Mouse (Mus musculus) CH12.LX (cell line): ENCODE measurements around the gene Hoxd8. TPM values are rescaled to one million over a fixed set of nuclear protein-coding genes. Genes with fewer than 3 reads are reported as not detected.

ENCODE experiments used
- DNase-seq: peaks from one replicate; pipeline ENCODE4 v3.0.0-alpha.2; 2013; ENCODE audit errors: extremely low read depth
- H3K27ac ChIP-seq: 2 replicates; pipeline ENCODE4 v1.5.1; 2012; ENCODE audit warnings: low read depth, mild to moderate bottlenecking, control low read depth, moderate library complexity; ENCODE audit not compliant: insufficient read depth
- H3K27me3 ChIP-seq: replicated peaks from 2 replicates; pipeline ENCODE3; 2012; ENCODE audit warnings: inconsistent platforms
- H3K36me3 ChIP-seq, 2 experiments: replicated peaks in 1 of 2; 2 replicates each; pipeline versions ENCODE3 to v1.6.1; 2012; ENCODE audit warnings: inconsistent platforms in 1 of 2, low read length in 1 of 2, mild to moderate bottlenecking in 1 of 2, mixed read lengths in 1 of 2, moderate library complexity in 1 of 2; ENCODE audit not compliant: control insufficient read depth in 1 of 2, insufficient read depth in 1 of 2
- H3K4me1 ChIP-seq, 2 experiments: 2 replicates each; pipeline ENCODE4 v1.6.1; 2012; ENCODE audit warnings: inconsistent platforms in 1 of 2, moderate library complexity in 1 of 2; ENCODE audit not compliant: insufficient read depth in 2 of 2, control insufficient read depth in 1 of 2
- H3K4me2 ChIP-seq: 2 replicates; pipeline ENCODE4 v1.6.1; 2012; ENCODE audit warnings: low read depth, mild to moderate bottlenecking, control low read depth; ENCODE audit not compliant: poor library complexity, insufficient read depth, severe bottlenecking
- H3K4me3 ChIP-seq, 3 experiments: fragments of 150-350 bp in 1 of 3; sonication (generic) in 1 of 3; replicated peaks in 1 of 3; 2 replicates each; pipeline versions ENCODE3 to v1.5.1; 2011 to 2012; ENCODE audit warnings: low read depth in 2 of 3, low read length in 2 of 3, mild to moderate bottlenecking in 2 of 3, moderate library complexity in 2 of 3, control low read depth in 1 of 3, improper control_type of control experiment in 1 of 3, inconsistent platforms in 1 of 3, mixed read lengths in 1 of 3; ENCODE audit not compliant: poor library complexity in 1 of 3
- H3K79me2 ChIP-seq: replicated peaks from 2 replicates; pipeline ENCODE4 v1.6.1; 2012; ENCODE audit warnings: mild to moderate bottlenecking, moderate library complexity; ENCODE audit not compliant: control insufficient read depth, poor library complexity, insufficient read depth, severe bottlenecking; ENCODE audit errors: extremely low read depth
- H3K9ac ChIP-seq: 2 replicates; pipeline ENCODE4 v1.6.1; 2012; ENCODE audit warnings: low read depth, mild to moderate bottlenecking, control low read depth, moderate library complexity; ENCODE audit not compliant: insufficient read depth
- H3K9me3 ChIP-seq: replicated peaks from 2 replicates; pipeline ENCODE3; 2012; ENCODE audit warnings: low read length, inconsistent platforms, mixed read lengths
- CHD1 ChIP-seq: IDR thresholded peaks from 2 replicates; pipeline ENCODE4 v1.6.1; 2012; ENCODE audit warnings: low read depth, low read length, improper control_type of control experiment, inconsistent platforms
- ELF1 ChIP-seq: IDR thresholded peaks from 2 replicates; pipeline ENCODE4 v1.6.1; 2014; ENCODE audit warnings: low read depth, mild to moderate bottlenecking, inconsistent platforms, low read length, improper control_type of control experiment
- ETS1 ChIP-seq: conservative IDR thresholded peaks from 2 replicates; pipeline ENCODE4 v1.6.1; 2012; ENCODE audit warnings: low read depth, mild to moderate bottlenecking, inconsistent platforms, low read length, improper control_type of control experiment, moderate library complexity
- IRF4 ChIP-seq: IDR thresholded peaks from 2 replicates; pipeline ENCODE4 v1.6.1; 2014; ENCODE audit warnings: low read depth, mild to moderate bottlenecking, inconsistent platforms, low read length, improper control_type of control experiment
- KAT2A ChIP-seq: IDR thresholded peaks from 2 replicates; pipeline ENCODE4 v1.6.1; 2012; ENCODE audit warnings: low read length, improper control_type of control experiment, inconsistent platforms; ENCODE audit not compliant: insufficient replicate concordance
- MAX ChIP-seq: IDR thresholded peaks from 2 replicates; pipeline ENCODE4 v1.6.1; 2011; ENCODE audit warnings: low read length, improper control_type of control experiment
- MEF2A ChIP-seq: IDR thresholded peaks from 2 replicates; pipeline ENCODE4 v1.6.1; 2014; ENCODE audit warnings: low read depth, mild to moderate bottlenecking, inconsistent platforms, low read length, improper control_type of control experiment, borderline replicate concordance
- MYC ChIP-seq: IDR thresholded peaks from 2 replicates; pipeline ENCODE4 v1.6.1; 2011; ENCODE audit warnings: low read depth, mild to moderate bottlenecking, improper control_type of control experiment, low read length
- NELFE ChIP-seq: IDR thresholded peaks from 2 replicates; pipeline ENCODE4 v1.6.1; 2011; ENCODE audit warnings: low read depth, low read length, improper control_type of control experiment
- NRF1 ChIP-seq: IDR thresholded peaks from 2 replicates; pipeline ENCODE4 v1.6.1; 2014; ENCODE audit warnings: low read depth, mild to moderate bottlenecking, inconsistent platforms, low read length, improper control_type of control experiment, moderate library complexity
- POLR2A ChIP-seq: IDR thresholded peaks from 2 replicates; pipeline ENCODE4 v1.6.1; 2011; ENCODE audit warnings: low read depth, mild to moderate bottlenecking, improper control_type of control experiment, low read length
- RCOR1 ChIP-seq: conservative IDR thresholded peaks from 2 replicates; pipeline ENCODE4 v1.6.1; 2012; ENCODE audit warnings: low read depth, mild to moderate bottlenecking, inconsistent platforms, low read length, improper control_type of control experiment
- SIN3A ChIP-seq: IDR thresholded peaks from 2 replicates; pipeline ENCODE4 v1.6.1; 2012; ENCODE audit warnings: low read length, improper control_type of control experiment, inconsistent platforms
- SMC3 ChIP-seq: IDR thresholded peaks from 2 replicates; pipeline ENCODE4 v1.6.1; 2011; ENCODE audit warnings: low read depth, low read length, improper control_type of control experiment
- TBP ChIP-seq: conservative IDR thresholded peaks from 2 replicates; pipeline ENCODE4 v1.6.1; 2011; ENCODE audit warnings: low read depth, low read length, improper control_type of control experiment
- TCF12 ChIP-seq: IDR thresholded peaks from 2 replicates; pipeline ENCODE4 v1.6.1; 2014; ENCODE audit warnings: low read depth, mild to moderate bottlenecking, inconsistent platforms, low read length, improper control_type of control experiment
- UBTF ChIP-seq: IDR thresholded peaks from 2 replicates; pipeline ENCODE4 v1.6.1; 2012; ENCODE audit warnings: low read depth, mild to moderate bottlenecking, inconsistent platforms, low read length, improper control_type of control experiment, moderate library complexity
- USF1 ChIP-seq: IDR thresholded peaks from 2 replicates; pipeline ENCODE4 v1.6.1; 2014; ENCODE audit warnings: low read depth, mild to moderate bottlenecking, inconsistent platforms, low read length, improper control_type of control experiment
- USF2 ChIP-seq: conservative IDR thresholded peaks from 2 replicates; pipeline ENCODE4 v1.6.1; 2011; ENCODE audit warnings: low read depth, low read length, improper control_type of control experiment
- ZC3H11A ChIP-seq: IDR thresholded peaks from 2 replicates; pipeline ENCODE4 v1.6.1; 2012; ENCODE audit warnings: low read depth, mild to moderate bottlenecking, inconsistent platforms, low read length, improper control_type of control experiment
- ZKSCAN1 ChIP-seq: IDR thresholded peaks from 2 replicates; pipeline ENCODE4 v1.6.1; 2012; ENCODE audit warnings: low read depth, inconsistent platforms, low read length, improper control_type of control experiment, borderline replicate concordance
- ZMIZ1 ChIP-seq: IDR thresholded peaks from 2 replicates; pipeline ENCODE4 v1.6.1; 2012; ENCODE audit warnings: low read depth, mild to moderate bottlenecking, inconsistent platforms, low read length, improper control_type of control experiment
- ZNF384 ChIP-seq: IDR thresholded peaks from 2 replicates; pipeline ENCODE4 v1.6.1; 2012; ENCODE audit warnings: low read depth, low read length, improper control_type of control experiment, inconsistent platforms
- dilution Hi-C: fragments of 300-500 bp; cut with MboI; formaldehyde crosslinking; loops from 2 replicates; pipeline ENCODE4 v1.14.3; 2020; ENCODE audit warnings: low sequenced_read_pairs; ENCODE audit not compliant: extremely low pct_unique_long_range_greater_than_20kb, extremely low pct_ligation_motif_present
- in situ Hi-C: fragments of 300-500 bp; cut with MboI; formaldehyde crosslinking; loops from 3 replicates; pipeline ENCODE4 v1.14.3; 2019; ENCODE audit warnings: low sequenced_read_pairs, low pct_ligation_motif_present, low pct_unique_long_range_greater_than_20kb, mixed read lengths
- polyA plus RNA-seq: library from polyadenylated mRNA; unstranded; fragments of >175 nt; gene quantifications from 2 replicates; pipeline ENCODE4 v1.2.1, GENCODE M21; 2012; ENCODE audit warnings: low read depth; ENCODE audit not compliant: insufficient read length
- total RNA-seq, 2 experiments: library from RNA; depleted of rRNA; stranded (reverse); fragments of 300-350 nt in 1 of 2; fragments of >200 nt in 1 of 2; gene quantifications; 2 replicates each; pipeline ENCODE4 v1.2.3; 2012 to 2014

Hoxd8 gene
- total and polyA plus RNA-seq, 3 experiments = 0.20 to 0.31 TPM; not detected in 1

GRCm38 (mm10) chr2:74711721-74712621 lies 7.6 kb downstream of the Hoxd8 start, which contains the start of the genes Hoxd3 and Hoxd4:
Gene Hoxd3 (plus strand): TSS chr2:74711927.
Gene Hoxd4 (plus strand): TSS chr2:74711929.
- Histone ChIP-seq H3K27ac (no peak within 1 kb of the TSS), H3K9me3 (peaks cover 4% of the 10 kb centered on the region), H3K4me1 (peaks cover 6 to 12% of the 10 kb centered on the region in 2 experiments; a peak in 3 of 4 replicates), H3K4me3 (no peak within 1 kb of the TSS), H3K9ac (no peak within 1 kb of the TSS), H3K4me2 (no peak within 1 kb of the TSS), H3K36me3 (no peaks in the 10 kb centered on the region), H3K79me2 (no peaks in the 10 kb centered on the region), H3K27me3 (no peaks in the 10 kb centered on the region)
- DNase-seq = no peak
- in situ Hi-C loops (loop anchor here (25.0 kb wide), 1 partner anchor 875 kb away; no protein-coding TSS in a partner anchor), dilution Hi-C loops (no loop called here)
- no peak for TF ChIP-seq SMC3
- TF ChIP-seq USF1 = no peak
- no peak for TF ChIP-seq RCOR1
- TF ChIP-seq TCF12 = no peak
- TF ChIP-seq USF2 = no peak
- TF ChIP-seq MYC = no peak
- TF ChIP-seq ETS1 = no peak
- no peak for TF ChIP-seq MAX
- no peak for TF ChIP-seq ZMIZ1
- TF ChIP-seq CHD1 = no peak
- no peak for TF ChIP-seq NELFE
- no peak for TF ChIP-seq POLR2A
- no peak for TF ChIP-seq NRF1
- no peak for TF ChIP-seq IRF4
- no peak for TF ChIP-seq SIN3A
- no peak for TF ChIP-seq ZKSCAN1

GRCm38 (mm10) chr2:74713239-74714150 lies 9.1 kb downstream of the Hoxd8 start:
- H3K9me3 ChIP-seq = peaks cover 4% of the 10 kb centered on the region
- H3K27me3 ChIP-seq = no peaks in the 10 kb centered on the region
- no peak for DNase-seq
- no peak for TF ChIP-seq NRF1
- no peak for TF ChIP-seq TBP
- no peak for TF ChIP-seq ZKSCAN1
- no peak for TF ChIP-seq ZMIZ1
- no peak for TF ChIP-seq POLR2A
- TF ChIP-seq MEF2A = no peak
- no peak for TF ChIP-seq CHD1
- TF ChIP-seq ELF1 = no peak
- no peak for TF ChIP-seq USF1
- no peak for TF ChIP-seq USF2
- TF ChIP-seq UBTF = no peak
- no peak for TF ChIP-seq NELFE
- TF ChIP-seq TCF12 = no peak
- no peak for TF ChIP-seq ZC3H11A
- no peak for TF ChIP-seq KAT2A
- no peak for TF ChIP-seq MYC
- TF ChIP-seq SIN3A = no peak
- no peak for TF ChIP-seq ZNF384
- H3K4me1 ChIP-seq = peaks cover 6 to 12% of the 10 kb centered on the region in 2 experiments; a peak in 3 of 4 replicates
- no peak overlapping the region for H3K9ac ChIP-seq
- H3K4me2 ChIP-seq = no peak overlapping the region
- H3K79me2 ChIP-seq = no peaks in the 10 kb centered on the region
- no peaks in the 10 kb centered on the region for H3K36me3 ChIP-seq
- dilution Hi-C loops (no loop called here), in situ Hi-C loops (loop anchor here (25.0 kb wide), 1 partner anchor 874 kb away; no protein-coding TSS in a partner anchor)
- no peak overlapping the region for H3K27ac ChIP-seq
- no peak overlapping the region for H3K4me3 ChIP-seq
